Mouse (Mus musculus) brain, embryonic 14.5 days (tissue): ENCODE measurements around the gene Ap4e1.

Source experiments
- CTCF ChIP-seq: fragments of 200-500 bp; IDR thresholded peaks from 2 replicates; pipeline ENCODE4 v1.5.1; 2012; ENCODE audit warnings: inconsistent platforms, mild to moderate bottlenecking, moderate library complexity, borderline replicate concordance; ENCODE audit not compliant: insufficient read depth, insufficient read length; ENCODE audit errors: extremely low read depth
- POLR2A ChIP-seq: fragments of 200-500 bp; IDR thresholded peaks from 2 replicates; pipeline ENCODE4 v1.6.1; 2012; ENCODE audit warnings: mild to moderate bottlenecking, inconsistent platforms, borderline replicate concordance; ENCODE audit not compliant: poor library complexity, insufficient read depth, insufficient read length, severe bottlenecking; ENCODE audit errors: extremely low read depth

GRCm38 (mm10) chr2:126992742-126993141 lies 15.8 kb upstream of the Ap4e1 start:
- no peak for TF ChIP-seq POLR2A
- no peak for TF ChIP-seq CTCF
